Mouse (Mus musculus): ENCODE measurements around the gene Sh3glb2. TPM values are rescaled to one million over a fixed set of nuclear protein-coding genes. Genes with fewer than 3 reads are reported as not detected.

Sh3glb2 gene
- polyA plus RNA-seq (2015; fragmentation: Nextera tagmentation; extraction: Ambion mirVana), result 147 and 158 TPM in 2 replicates

DNA sequence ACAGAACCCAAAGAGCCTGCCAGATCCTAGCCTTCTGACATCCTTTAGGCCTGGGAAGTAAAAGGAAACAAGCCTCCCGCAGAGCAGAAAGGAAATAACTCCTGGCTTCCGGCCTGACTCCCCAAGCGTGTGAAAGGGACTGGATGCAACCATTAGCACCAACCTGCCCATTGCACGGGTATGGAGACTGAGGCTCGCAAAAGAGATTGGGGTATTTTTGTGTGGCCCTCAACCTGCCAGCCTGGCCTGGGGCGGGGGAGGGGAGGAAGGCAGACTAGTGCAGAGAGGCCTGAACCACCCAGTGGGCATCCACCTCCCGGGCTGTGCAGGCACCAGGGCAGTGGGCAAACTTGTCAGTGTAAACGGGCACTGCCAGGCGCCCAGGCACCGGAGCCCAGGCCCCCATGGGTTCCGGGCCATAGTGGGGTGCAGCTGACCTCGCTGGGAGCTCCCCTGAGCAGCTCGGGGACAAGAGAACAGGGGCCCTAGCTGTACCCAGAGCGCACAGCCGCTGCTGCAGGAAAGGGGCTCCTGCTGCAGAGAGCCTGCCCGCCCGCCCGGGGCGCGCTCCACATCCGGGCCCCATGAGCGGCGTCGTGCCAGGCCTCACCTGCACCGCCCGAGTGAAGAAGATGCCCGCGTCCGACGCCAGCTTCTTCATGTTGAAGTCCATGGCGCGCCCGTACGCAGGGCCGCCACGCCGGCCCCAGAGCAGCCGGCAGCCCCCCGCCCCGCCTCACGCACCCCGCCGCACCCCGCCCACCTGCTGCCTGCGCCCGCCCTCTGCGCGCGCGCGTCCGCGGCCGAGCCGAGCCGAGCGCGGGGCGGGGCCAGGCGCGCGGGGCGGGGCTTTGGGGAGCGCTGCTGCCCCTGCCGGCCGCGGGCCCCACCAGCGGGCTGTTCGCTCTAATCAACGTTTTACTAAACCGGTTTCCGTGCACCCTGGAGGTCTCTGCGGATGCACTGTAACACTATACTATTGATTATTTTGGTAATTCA is at the start of gene Sh3glb2:
Sh3glb2 (minus strand) TSS at position 805 of the 999 bp plus-strand sequence.
- Histone ChIP-seq H3K27ac (peak within 1 kb of the TSS; percentile 77), H3K36me3 (peaks cover 11% of the 10 kb centered on the region), H3K4me3 (replicated peaks) (peak within 1 kb of the TSS; percentile 84), H3K4me1 (replicated peaks) (peaks cover 35% of the 10 kb centered on the region), H3K27me3 (no peaks in the 10 kb centered on the region), H3K9ac (replicated peaks) (peak within 1 kb of the TSS; percentile 91), H3K4me2 (replicated peaks) (peak within 1 kb of the TSS; percentile 94), H3K9me3 (no peaks in the 10 kb centered on the region)
- 4% methylated on average over 51 of the region's 73 CpGs for WGBS
- peak; percentile 85 for ATAC-seq

DNA sequence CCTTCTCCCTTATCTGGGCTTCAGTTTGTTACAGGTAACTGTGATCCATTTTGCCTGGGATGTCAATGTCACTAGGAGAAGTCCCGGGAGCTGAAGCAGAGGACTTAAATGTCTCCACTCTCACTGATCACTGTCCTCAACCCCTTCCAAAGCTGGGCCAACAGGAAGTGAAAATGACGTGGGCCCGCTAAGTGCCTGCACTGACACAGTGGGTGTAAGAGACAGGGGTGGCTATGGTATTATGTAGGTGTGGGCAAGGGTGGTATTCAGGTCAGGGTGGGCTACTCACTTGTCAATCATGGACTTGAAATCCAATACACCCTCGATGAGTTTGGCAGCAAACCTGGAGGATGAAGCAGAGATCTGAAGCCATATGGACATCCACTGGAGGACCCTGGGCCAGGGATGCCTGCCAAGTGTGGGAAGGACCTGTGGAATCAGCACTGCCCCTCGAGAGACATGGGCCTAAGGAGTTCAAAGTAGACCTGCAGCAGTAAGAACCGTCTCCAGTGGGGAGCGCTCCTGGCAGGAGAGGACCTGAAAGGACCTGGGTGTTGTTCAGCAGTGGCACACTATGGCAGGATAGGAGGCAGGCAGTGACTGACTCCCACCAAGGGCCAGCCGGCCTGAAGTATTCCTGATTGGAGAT is 49.4 kb upstream of the Sh3glb2 start:
- ATAC-seq, result no peak
- Histone ChIP-seq H3K4me1 (replicated peaks) (peaks cover 8% of the 10 kb centered on the region), H3K4me3 (replicated peaks) (no peak overlapping the region), H3K27ac (no peak overlapping the region), H3K36me3 (peaks cover 86% of the 10 kb centered on the region), H3K27me3 (no peaks in the 10 kb centered on the region), H3K9ac (replicated peaks) (no peak overlapping the region), H3K9me3 (no peaks in the 10 kb centered on the region), H3K4me2 (replicated peaks) (no peak overlapping the region)
- 91% methylated on average over 8 of the region's 8 CpGs for WGBS

DNA sequence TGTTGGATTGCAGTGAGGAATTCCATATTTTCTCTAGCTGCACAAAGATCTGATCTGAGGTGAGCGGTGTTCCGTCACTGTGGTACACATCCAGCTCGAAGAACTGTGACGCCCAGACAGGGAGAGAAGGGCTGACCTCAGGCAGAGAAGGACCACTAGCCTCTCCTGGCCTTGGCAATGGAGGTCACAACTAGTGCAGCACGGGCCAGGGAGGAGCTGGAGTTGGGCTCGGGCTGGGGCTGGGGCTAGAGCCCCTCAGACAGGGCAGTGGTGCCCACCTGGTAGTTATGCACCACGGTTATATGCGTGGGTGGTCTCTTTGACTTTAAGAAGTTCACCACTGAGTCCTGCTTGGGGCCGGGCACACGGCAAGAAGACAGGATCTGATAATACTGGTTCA is 48.6 kb upstream of the Sh3glb2 start:
- Histone ChIP-seq H3K4me2 (replicated peaks) (no peak overlapping the region), H3K27me3 (no peaks in the 10 kb centered on the region), H3K9me3 (no peaks in the 10 kb centered on the region), H3K4me3 (replicated peaks) (no peak overlapping the region), H3K4me1 (replicated peaks) (peaks cover 1% of the 10 kb centered on the region; the same call in 1 of the 2 replicates), H3K36me3 (peaks cover 92% of the 10 kb centered on the region), H3K9ac (replicated peaks) (no peak overlapping the region), H3K27ac (no peak overlapping the region)
- 92% methylated on average over 10 of the region's 10 CpGs for WGBS
- ATAC-seq, result no peak

DNA sequence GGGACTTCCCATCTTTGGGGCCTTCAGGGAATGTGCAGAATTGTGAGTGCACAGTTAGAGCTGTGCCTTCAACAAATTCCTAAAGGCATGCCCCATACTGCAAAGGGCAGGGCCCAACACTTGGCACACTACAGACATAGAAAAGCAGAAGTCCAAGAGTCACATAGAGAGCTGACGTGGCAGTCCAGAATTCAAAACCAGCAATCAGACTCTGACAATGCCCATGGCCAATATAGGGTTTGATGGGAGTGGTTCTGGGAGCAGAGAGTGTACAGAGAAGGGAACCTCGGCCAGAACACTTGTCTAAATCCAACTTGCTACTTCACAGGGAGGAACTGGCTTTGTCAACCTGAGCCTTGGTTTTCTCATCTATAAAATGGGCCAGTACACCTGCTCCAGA is 48.1 kb upstream of the Sh3glb2 start:
- peaks cover 92% of the 10 kb centered on the region for H3K36me3 ChIP-seq
- 94% methylated on average over 2 of the region's 2 CpGs for WGBS
- no peaks in the 10 kb centered on the region for H3K27me3 ChIP-seq
- H3K4me1 ChIP-seq (replicated peaks), result no peaks in the 10 kb centered on the region
- ATAC-seq, result no peak
- no peak overlapping the region for H3K9ac ChIP-seq (replicated peaks)
- no peaks in the 10 kb centered on the region for H3K9me3 ChIP-seq
- H3K4me3 ChIP-seq (replicated peaks), result no peak overlapping the region
- no peak overlapping the region for H3K4me2 ChIP-seq (replicated peaks)
- no peak overlapping the region for H3K27ac ChIP-seq

DNA sequence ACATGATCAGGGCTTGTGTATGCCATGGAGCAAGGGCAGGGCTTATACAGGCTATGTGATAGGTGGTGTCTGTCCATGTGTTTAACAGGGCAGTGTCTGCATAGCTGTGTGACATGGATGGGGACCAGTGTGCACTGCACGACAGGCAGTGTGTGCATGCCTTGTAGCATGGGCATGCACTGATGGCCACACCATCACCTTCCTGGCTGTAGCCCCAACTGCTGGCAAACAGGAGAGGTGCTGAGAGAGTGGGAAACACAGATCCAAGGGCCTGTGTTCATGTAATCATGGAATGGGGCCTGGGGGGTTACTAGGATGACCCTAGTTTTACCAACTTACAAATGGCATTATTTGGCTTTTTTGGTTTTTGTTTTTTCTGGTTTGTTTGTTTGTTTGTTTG is 44.7 kb upstream of the Sh3glb2 start:
- 77% methylated on average over 1 of the region's 1 CpGs for WGBS
- no peak for ATAC-seq

DNA sequence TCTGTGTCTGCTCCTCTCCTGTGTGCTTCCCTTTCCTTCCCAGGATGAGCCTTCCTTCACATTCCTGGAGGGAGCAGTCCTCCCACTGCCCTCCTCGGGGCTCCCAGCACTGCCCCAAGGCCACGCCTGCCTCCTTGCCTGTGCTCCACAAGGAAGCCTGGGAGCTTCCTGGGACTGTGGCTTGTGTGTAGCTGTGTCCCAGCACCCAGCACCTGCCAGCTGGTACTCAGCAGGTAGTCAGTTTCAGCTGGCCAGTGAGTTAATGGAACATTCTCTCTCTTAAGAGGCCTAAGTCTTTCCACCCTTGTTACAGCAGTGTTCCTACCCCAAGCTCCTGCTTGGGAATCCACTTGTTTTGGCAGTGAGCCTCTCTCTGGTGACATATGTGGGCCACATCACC is 43.7 kb upstream of the Sh3glb2 start:
- Histone ChIP-seq H3K27me3 (no peaks in the 10 kb centered on the region), H3K9me3 (no peaks in the 10 kb centered on the region), H3K9ac (replicated peaks) (no peak overlapping the region), H3K4me3 (replicated peaks) (no peak overlapping the region), H3K27ac (no peak overlapping the region), H3K36me3 (peaks cover 83% of the 10 kb centered on the region), H3K4me2 (replicated peaks) (no peak overlapping the region), H3K4me1 (replicated peaks) (peaks cover 34% of the 10 kb centered on the region)
- WGBS, result 79% methylated on average over 2 of the region's 2 CpGs
- no peak for ATAC-seq

More for the DNA sequence above, 44.7 kb upstream of the Sh3glb2 start:
- no peaks in the 10 kb centered on the region for H3K27me3 ChIP-seq
- H3K36me3 ChIP-seq, result peaks cover 84% of the 10 kb centered on the region
- H3K27ac ChIP-seq, result no peak overlapping the region
- no peak overlapping the region for H3K9ac ChIP-seq (replicated peaks)
- no peak overlapping the region for H3K4me3 ChIP-seq (replicated peaks)
- no peaks in the 10 kb centered on the region for H3K9me3 ChIP-seq
- H3K4me2 ChIP-seq (replicated peaks), result no peak overlapping the region
- H3K4me1 ChIP-seq (replicated peaks), result peaks cover 24% of the 10 kb centered on the region

DNA sequence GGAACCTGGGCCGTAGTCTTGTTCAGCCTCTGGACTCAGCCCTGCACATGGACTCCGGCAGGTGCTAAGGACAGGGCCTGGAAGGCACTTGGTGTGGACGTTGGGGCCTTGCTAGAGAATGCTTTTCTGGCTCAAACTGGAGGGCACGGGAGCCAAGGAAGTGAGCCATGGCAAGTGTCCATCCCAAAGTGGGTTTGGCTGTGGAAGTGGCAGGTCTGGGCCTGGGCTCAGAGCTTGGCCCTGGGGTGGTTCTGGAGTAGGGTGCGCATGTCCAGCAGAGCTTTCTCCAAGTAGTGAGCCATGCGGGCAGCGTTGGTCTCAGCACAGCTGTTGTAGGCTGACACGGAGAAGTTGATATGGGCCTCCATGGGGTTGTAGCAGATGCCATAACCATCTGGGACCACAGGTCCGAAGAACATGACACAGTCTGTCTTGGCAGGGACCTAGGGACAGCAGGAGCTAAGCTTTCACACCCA is 43.3 kb upstream of the Sh3glb2 start:
- Histone ChIP-seq H3K9me3 (no peaks in the 10 kb centered on the region), H3K4me1 (replicated peaks) (peaks cover 38% of the 10 kb centered on the region), H3K4me2 (replicated peaks) (no peak overlapping the region), H3K27me3 (peaks cover 2% of the 10 kb centered on the region; the same call in 1 of the 2 replicates), H3K4me3 (replicated peaks) (no peak overlapping the region), H3K27ac (no peak overlapping the region), H3K9ac (replicated peaks) (no peak overlapping the region), H3K36me3 (peaks cover 83% of the 10 kb centered on the region)
- 95% methylated on average over 9 of the region's 9 CpGs for WGBS
- no peak for ATAC-seq

DNA sequence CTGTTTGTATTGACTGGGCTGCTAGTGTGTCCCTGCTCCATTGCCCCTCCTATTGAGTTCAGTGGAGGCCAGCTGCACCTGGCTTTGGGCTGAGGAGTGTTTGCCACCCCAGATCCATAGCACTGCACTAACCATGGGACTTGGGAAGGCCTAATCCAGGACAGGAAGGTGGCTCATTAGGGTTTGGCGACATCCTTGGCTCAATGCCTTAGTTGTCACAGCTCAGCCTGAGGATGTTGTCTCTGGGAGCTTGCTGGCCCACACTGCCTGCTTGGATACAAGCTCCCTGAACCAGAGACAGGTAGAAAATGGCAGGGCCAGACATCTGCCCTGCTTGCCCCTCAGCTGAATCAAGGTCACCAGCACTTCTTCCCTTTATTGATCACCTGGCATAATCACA is 42.4 kb upstream of the Sh3glb2 start:
- peaks cover 83% of the 10 kb centered on the region for H3K36me3 ChIP-seq
- no peak overlapping the region for H3K27ac ChIP-seq
- no peak overlapping the region for H3K4me3 ChIP-seq (replicated peaks)
- H3K9ac ChIP-seq (replicated peaks), result 0 out of 2 replicates have a peak overlapping the region, but pooled peaks have one; percentile 4
- peaks cover 2% of the 10 kb centered on the region; the same call in 1 of the 2 replicates for H3K27me3 ChIP-seq
- no peak overlapping the region for H3K4me2 ChIP-seq (replicated peaks)
- no peak for ATAC-seq
- WGBS, result 81% methylated on average over 1 of the region's 1 CpGs
- H3K4me1 ChIP-seq (replicated peaks), result peaks cover 38% of the 10 kb centered on the region
- no peaks in the 10 kb centered on the region for H3K9me3 ChIP-seq

DNA sequence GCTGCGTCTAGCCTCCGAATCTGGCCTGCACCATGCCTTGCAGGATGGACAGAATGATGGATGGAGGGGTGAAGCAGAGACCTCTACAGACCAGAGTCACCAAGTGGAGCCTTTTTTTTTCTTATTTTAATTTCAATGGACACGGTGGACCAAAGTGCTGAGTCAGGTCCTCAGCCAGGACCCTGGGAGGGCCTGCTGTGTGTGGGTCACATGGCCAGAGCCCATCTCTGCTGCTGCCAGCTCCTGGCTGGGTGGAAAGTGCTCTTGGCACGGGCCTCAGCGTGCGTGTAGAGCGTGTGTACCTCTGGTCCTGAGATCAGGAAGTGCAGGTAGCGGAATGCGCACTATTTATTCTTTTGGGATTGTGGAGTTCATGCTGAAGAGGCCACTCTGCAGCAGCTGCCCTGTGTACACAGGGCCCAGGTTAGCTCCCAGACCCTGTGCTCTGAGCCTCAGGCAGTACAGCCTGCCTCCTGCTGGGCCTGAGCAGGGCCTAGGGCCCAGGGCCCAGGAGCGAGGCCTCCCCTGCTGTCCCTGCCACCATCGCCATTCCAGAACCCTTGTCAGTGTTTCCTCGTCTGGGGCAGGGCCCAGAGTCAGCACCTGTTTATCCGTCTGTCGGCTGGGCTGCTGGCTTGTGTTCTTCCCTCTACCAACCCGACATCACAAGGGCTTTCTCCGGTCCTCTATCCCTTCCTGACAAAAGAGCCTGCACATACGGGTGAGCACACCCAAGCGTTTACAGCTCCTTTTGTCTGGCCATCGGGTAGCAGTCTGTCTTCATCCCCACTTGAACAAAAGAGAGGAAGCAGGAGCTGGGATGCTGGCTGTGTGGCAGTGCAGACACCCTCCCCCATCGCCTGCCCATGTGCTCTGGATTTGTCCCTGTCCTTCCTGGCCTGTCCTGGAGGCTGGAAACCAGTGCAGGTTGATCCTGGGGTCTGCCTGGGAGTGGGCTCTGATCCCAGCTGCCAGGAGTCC is 40.3 kb upstream of the Sh3glb2 start:
- Histone ChIP-seq H3K27me3 (peaks cover 2% of the 10 kb centered on the region; the same call in 1 of the 2 replicates), H3K4me2 (replicated peaks) (peak overlapping the region; percentile 17; the same call in 1 of the 2 replicates), H3K9ac (replicated peaks) (peak overlapping the region; percentile 63), H3K36me3 (peaks cover 73% of the 10 kb centered on the region), H3K4me3 (replicated peaks) (no peak overlapping the region), H3K9me3 (no peaks in the 10 kb centered on the region), H3K4me1 (replicated peaks) (peaks cover 41% of the 10 kb centered on the region), H3K27ac (peak overlapping the region; percentile 84)
- ATAC-seq, result peak; percentile 68
- WGBS, result 18% methylated on average over 20 of the region's 20 CpGs

DNA sequence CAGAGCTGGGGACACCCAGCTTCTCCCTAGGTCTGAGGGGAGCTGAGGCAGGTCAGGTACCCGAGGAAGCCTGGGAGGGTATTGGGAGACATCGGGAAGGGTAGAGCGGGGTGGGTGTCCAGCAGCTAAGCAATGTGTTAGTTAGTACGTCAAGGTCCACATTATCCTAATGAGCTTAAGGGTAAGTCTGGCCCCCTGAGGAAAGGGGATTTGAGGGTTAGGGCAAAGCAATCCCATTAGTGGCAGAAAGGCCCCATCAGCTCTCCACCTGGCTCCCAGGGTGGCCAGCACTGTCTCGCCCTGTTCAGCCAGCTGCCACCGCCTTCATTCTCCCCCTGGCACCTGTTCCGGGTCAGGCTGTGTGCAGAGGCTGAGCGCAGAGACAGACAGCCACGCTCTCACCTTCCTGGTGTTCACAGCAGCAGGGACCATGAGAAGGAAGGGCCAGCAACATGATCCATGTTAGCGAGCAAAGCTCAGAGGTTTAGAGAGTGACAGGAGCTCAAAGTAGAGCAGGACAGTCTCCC is 38.9 kb upstream of the Sh3glb2 start:
- WGBS, result 36% methylated on average over 10 of the region's 10 CpGs
- Histone ChIP-seq H3K9ac (replicated peaks) (no peak overlapping the region; the same call in 1 of the 2 replicates), H3K9me3 (no peaks in the 10 kb centered on the region), H3K27me3 (peaks cover 2% of the 10 kb centered on the region; the same call in 1 of the 2 replicates), H3K4me2 (replicated peaks) (no peak overlapping the region), H3K27ac (0 out of 2 replicates have a peak overlapping the region, but pooled peaks have one; percentile 45), H3K4me1 (replicated peaks) (peaks cover 54% of the 10 kb centered on the region), H3K36me3 (peaks cover 64% of the 10 kb centered on the region), H3K4me3 (replicated peaks) (no peak overlapping the region)
- no peak for ATAC-seq

DNA sequence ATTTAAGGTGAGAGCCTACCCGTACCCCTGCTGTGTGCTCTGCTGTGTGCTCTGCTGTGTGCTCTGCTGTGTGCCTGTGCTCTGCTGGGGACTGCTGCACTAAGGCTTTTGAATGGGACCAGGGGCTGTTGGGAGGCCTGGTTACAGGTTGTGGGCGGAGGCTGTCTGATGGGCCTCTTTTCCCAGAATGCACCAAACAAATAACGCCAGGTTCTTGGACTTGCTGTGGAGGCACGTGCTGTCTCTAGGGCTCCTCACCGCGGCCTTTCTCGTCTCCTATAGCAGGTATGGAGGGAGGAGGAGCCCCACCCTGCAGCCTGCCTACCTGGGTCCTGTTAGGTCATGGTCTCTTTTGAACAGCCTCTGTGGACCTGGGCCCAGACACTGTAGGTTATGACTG is 37.1 kb upstream of the Sh3glb2 start:
- Histone ChIP-seq H3K27ac (no peak overlapping the region), H3K9ac (replicated peaks) (no peak overlapping the region), H3K36me3 (peaks cover 46% of the 10 kb centered on the region), H3K4me3 (replicated peaks) (no peak overlapping the region), H3K4me2 (replicated peaks) (no peak overlapping the region), H3K27me3 (peaks cover 2% of the 10 kb centered on the region; the same call in 1 of the 2 replicates), H3K9me3 (no peaks in the 10 kb centered on the region), H3K4me1 (replicated peaks) (peaks cover 63% of the 10 kb centered on the region)
- ATAC-seq, result no peak
- whole genome bisulfite sequencing, result 92% methylated on average over 7 of the region's 7 CpGs

All from midbrain, embryonic 13.5 days (tissue).